Mouse (Mus musculus) intestine, postnatal 0 days (tissue): ENCODE measurements around the gene Epb42. TPM values are rescaled to one million over a fixed set of nuclear protein-coding genes. Genes with fewer than 3 reads are reported as not detected.
A peak's percentile ranks its signal among the peaks of the same experiment; 100 is the strongest.
"Not testable (repeated sequence)": the region's sequence is repeated elsewhere in the genome, so short reads cannot be mapped to it uniquely, and the experiment has no call there.

Source experiments
- ATAC-seq: fragments of 200-750 bp; cut with Nextera tagmentation; 2 replicates; pipeline ENCODE4 v1.8.0; 2017; ENCODE audit warnings: mild to moderate bottlenecking, moderate TSS enrichment, moderate library complexity
- H3K27ac ChIP-seq: fragments of 300-500 bp; sonication (generic); 2 replicates; pipeline ENCODE4 v1.5.1; 2014; ENCODE audit warnings: mild to moderate bottlenecking, low read depth, low read length, moderate library complexity
- H3K27me3 ChIP-seq: fragments of 300-500 bp; sonication (generic); replicated peaks from 2 replicates; pipeline ENCODE4 v1.6.1; 2014; ENCODE audit warnings: low read length, mixed read lengths; ENCODE audit not compliant: control insufficient read depth, insufficient read depth
- H3K36me3 ChIP-seq: fragments of 300-500 bp; sonication (generic); 2 replicates; pipeline ENCODE4 v1.6.1; 2014; ENCODE audit warnings: mild to moderate bottlenecking, moderate library complexity; ENCODE audit not compliant: control insufficient read depth, insufficient read depth
- H3K4me1 ChIP-seq: fragments of 300-500 bp; sonication (generic); replicated peaks from 2 replicates; pipeline ENCODE4 v1.6.1; 2014; ENCODE audit warnings: antibody characterized with exemption, low read length, mixed read lengths; ENCODE audit not compliant: control insufficient read depth, insufficient read depth
- H3K4me2 ChIP-seq: fragments of 300-500 bp; sonication (generic); replicated peaks from 2 replicates; pipeline ENCODE4 v1.6.1; 2014; ENCODE audit warnings: low read depth, mild to moderate bottlenecking, moderate library complexity
- H3K4me3 ChIP-seq: fragments of 300-500 bp; sonication (generic); 2 replicates; pipeline ENCODE4 v1.5.1; 2014; ENCODE audit warnings: low read depth, low read length
- H3K9ac ChIP-seq: fragments of 300-500 bp; sonication (generic); 2 replicates; pipeline ENCODE4 v1.6.1; 2014; ENCODE audit warnings: mild to moderate bottlenecking, low read depth, low read length
- H3K9me3 ChIP-seq: fragments of 300-500 bp; sonication (generic); 2 replicates; pipeline ENCODE4 v1.6.1; 2016; ENCODE audit warnings: mixed run types; ENCODE audit not compliant: control insufficient read depth
- CTCF ChIP-seq: sonication (generic); IDR thresholded peaks from 2 replicates; pipeline ENCODE4 v1.5.1; 2016; ENCODE audit warnings: low read depth, mild to moderate bottlenecking, control low read depth, antibody characterized with exemption, moderate library complexity
- WGBS: fragments of 180-500 bp; shearing (Covaris S2); extraction: QIAGEN DNeasy Blood & Tissue Kit; methylation state at CpG from one replicate; pipeline ENCODE4 v1.1.7; 2014; 5-methylcytosine and 5-hydroxymethylcytosine counted together
- polyA plus RNA-seq: library from polyadenylated mRNA; unstranded; fragments of >200 nt; fragmentation: Nextera tagmentation; extraction: Ambion mirVana; gene quantifications from 2 replicates; pipeline ENCODE4 v1.2.1, GENCODE M21; 2015

Epb42 gene
- polyA plus RNA-seq, 1 experiment from 2014 or later: 0.47 TPM

DNA sequence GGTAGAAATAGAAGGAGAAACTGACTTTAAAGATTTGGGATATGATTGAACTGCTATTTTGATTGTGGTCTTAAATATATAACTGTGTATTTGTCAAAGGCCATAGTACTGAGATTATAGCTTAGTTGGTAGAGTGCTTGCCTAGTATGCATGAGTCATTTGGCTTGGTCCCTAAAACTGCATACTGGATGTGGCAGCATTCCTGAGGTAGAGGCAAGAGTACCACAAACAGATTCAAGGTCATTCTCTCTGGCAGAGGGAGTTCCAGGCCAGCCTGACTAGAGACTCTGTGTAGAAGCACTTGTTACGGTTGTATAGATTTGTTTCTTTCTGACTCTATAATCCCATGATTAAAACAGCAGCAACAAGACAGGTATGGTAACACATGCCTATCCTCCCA, 57.1 kb downstream of the Epb42 start:
- H3K9me3 ChIP-seq: no peaks in the 10 kb centered on the region
- WGBS: 84% methylated on average over 1 of the region's 1 CpGs
- no peak overlapping the region for H3K9ac ChIP-seq
- no peak overlapping the region for H3K27ac ChIP-seq
- no peaks in the 10 kb centered on the region for H3K27me3 ChIP-seq
- H3K4me1 ChIP-seq: no peaks in the 10 kb centered on the region
- no peak overlapping the region for H3K4me3 ChIP-seq
- no peaks in the 10 kb centered on the region for H3K36me3 ChIP-seq
- H3K4me2 ChIP-seq: no peak overlapping the region
- no peak for TF ChIP-seq CTCF
- no peak for ATAC-seq

DNA sequence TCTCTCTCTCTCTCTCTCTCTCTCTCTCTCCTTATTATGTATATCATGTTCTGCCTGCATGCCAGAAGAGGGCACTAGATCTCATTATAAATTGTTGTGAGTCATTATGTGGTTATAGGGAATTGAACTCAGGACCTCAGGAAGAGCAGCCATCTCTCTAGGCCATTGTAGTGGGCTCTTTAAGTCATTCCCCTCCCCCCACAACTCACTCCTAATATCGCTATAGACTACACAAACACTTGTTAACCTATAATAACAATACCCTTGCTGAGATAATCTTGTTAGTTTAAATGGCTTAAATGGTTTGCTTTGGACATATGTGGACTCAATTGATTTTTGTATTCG, 58.2 kb downstream of the Epb42 start:
- no peak for ATAC-seq
- Histone ChIP-seq H3K4me2 (no peak overlapping the region), H3K4me1 (no peaks in the 10 kb centered on the region), H3K9me3 (no peaks in the 10 kb centered on the region), H3K9ac (no peak overlapping the region), H3K36me3 (no peaks in the 10 kb centered on the region), H3K4me3 (no peak overlapping the region), H3K27ac (no peak overlapping the region), H3K27me3 (no peaks in the 10 kb centered on the region)
- peak; percentile 44 for TF ChIP-seq CTCF
- 47% methylated on average over 2 of the region's 2 CpGs for WGBS

DNA sequence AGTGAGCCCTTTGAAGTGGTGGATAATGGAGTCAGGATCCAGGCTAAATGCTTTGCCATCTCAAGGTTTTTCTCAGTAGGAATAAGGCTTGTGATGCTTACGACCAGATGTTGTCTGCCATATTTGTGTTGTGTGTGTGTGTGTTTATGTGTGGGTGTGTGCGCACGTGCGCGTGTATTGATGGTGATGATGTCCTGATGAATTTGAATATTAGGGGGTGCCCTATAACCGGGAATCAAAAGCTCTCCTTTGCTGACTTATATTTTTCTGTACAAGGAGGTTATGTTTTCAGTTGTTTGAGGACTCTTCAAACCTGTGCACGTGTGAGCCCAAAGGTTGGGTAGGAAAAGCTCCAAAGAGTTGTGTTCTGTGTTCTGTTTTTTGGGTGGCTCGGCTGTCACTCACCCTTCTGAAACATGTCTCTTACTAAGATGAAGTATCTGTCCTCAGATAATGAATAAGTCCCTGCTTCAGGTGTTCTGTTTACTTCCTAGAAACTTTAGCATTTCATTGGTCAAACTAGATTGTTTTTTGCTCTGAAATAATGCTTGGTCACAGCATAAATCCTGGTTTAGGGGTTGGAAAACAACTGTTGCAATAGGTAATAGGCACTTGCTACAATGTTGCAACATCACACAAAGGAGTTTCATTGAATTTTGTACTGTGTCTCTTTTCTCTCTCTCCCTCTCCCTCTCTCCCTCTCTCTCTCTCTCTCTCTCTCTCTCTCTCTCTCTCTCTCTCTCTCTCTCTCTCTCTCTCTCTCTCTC, 58.8 kb downstream of the Epb42 start:
- no peaks in the 10 kb centered on the region for H3K4me1 ChIP-seq
- no peak for TF ChIP-seq CTCF
- H3K4me3 ChIP-seq: peak overlapping the region; percentile 85
- 0 out of 2 replicates have a peak overlapping the region, but pooled peaks have one; percentile 96 for H3K27ac ChIP-seq
- no peak overlapping the region for H3K9ac ChIP-seq
- H3K4me2 ChIP-seq: peak overlapping the region; percentile 94
- ATAC-seq: no peak
- no peaks in the 10 kb centered on the region for H3K9me3 ChIP-seq
- no peaks in the 10 kb centered on the region for H3K27me3 ChIP-seq
- H3K36me3 ChIP-seq: no peaks in the 10 kb centered on the region
- 86% methylated on average over 8 of the region's 8 CpGs for whole genome bisulfite sequencing

DNA sequence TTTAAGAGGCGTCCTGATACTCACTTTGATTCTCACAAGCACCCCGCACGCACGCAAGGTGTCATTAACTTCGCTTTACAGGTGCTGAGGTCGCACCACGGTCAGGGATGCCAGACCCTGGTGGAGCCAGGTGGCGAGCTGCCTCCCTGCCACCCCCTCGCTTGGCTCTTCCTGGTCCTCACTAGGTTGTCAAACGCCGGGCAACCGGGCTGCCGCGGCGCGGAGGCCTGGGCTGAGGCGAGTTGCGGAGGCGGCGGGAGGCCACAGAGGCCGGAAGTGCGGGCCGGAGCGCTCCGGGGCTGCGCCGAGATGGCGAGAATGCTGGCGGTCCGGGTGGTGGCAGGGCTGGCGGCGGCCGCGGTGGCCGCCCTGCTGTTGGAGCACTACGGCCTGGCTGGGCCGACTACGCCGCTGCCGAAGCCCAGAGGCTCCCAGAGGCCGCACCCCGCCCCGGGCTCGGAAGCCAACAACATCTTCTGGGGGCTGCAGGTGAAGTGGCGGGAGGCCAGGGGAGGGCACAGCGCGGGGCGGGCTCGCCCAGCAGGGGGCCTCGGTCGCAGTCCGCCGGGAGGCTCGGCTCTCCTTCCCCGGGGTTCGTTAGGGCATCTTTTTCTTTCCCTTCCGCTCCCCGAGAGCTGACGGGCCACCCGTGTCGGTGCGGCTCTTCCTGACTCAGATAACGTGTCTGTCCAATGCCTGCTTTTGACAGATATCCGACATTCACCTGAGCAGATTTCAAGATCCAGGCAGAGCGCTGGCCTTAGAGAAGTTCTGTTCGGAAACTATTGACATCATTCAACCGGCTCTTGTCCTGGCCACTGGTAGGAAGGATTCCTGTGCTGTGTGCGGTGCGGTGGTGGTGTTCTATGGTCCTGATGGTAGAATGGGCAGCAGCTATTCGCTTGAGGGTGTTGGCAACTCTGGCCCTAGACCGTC, 59.6 kb downstream of the Epb42 start, which contains the start of gene Tmem62:
TSS of gene Tmem62 (plus strand) at position 28 of the 936 bp plus-strand sequence.
- H3K27ac ChIP-seq: peak within 1 kb of the TSS; percentile 96
- peak; percentile 78 for ATAC-seq
- H3K9ac ChIP-seq: peak within 1 kb of the TSS; percentile 92
- no peaks in the 10 kb centered on the region for H3K4me1 ChIP-seq
- H3K4me3 ChIP-seq: peak within 1 kb of the TSS; percentile 85
- H3K36me3 ChIP-seq: no peaks in the 10 kb centered on the region
- 2% methylated on average over 67 of the region's 71 CpGs for WGBS
- peak; percentile 69 for TF ChIP-seq CTCF
- no peaks in the 10 kb centered on the region for H3K9me3 ChIP-seq
- no peaks in the 10 kb centered on the region for H3K27me3 ChIP-seq
- H3K4me2 ChIP-seq: peak within 1 kb of the TSS; percentile 94

DNA sequence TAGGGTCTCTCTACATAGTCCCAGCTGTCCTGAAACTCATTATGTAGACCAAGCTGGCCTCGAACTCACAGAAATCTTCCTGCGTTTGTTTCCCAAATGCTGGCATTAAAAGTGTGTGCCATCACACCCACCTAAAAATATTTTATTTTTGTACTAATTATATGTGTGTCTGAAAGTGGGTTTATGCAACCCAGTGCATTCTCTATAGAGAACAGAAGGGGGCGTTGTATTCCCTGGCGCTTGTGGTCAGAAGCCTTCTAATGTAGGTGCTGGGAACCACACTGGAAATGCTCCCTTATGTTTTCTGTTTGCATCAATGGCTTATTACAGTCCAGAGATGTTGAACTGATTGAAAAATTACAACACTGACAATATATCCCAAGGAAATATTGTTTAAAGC, 60.6 kb downstream of the Epb42 start:
- no peak overlapping the region for H3K9ac ChIP-seq
- H3K9me3 ChIP-seq: no peaks in the 10 kb centered on the region
- H3K4me1 ChIP-seq: no peaks in the 10 kb centered on the region
- no peaks in the 10 kb centered on the region for H3K36me3 ChIP-seq
- 56% methylated on average over 4 of the region's 4 CpGs for WGBS
- no peaks in the 10 kb centered on the region for H3K27me3 ChIP-seq
- peak overlapping the region; percentile 85; the same call in 1 of the 2 replicates for H3K4me3 ChIP-seq
- no peak overlapping the region for H3K27ac ChIP-seq
- no peak for ATAC-seq
- TF ChIP-seq CTCF: peak; percentile 60
- H3K4me2 ChIP-seq: peak overlapping the region; percentile 94

DNA sequence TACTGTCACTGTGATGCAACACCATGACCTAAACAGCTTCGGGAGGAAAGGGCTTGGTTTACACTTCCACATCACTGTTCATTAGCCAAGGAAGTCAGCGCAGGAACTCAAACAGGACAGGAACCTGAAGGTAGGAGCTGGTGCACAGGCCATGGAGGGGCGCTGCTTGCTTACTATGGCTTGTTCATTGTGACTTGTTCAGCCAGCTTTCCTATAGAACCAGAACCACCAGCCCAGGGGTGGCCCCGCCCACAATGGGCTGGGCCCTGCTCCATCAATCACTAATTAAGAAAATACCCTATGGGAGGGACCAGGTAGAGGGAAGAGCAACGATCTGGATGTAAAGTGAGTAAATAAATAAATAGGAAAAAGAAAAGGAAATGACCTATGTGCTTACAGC, 63.9 kb downstream of the Epb42 start:
- Histone ChIP-seq H3K4me1 (0 out of 2 replicates have a peak, but pooled peaks cover 6% of the 10 kb centered on the region), H3K27ac (no peak overlapping the region), H3K36me3 (no peaks in the 10 kb centered on the region), H3K4me2 (peak overlapping the region; percentile 40), H3K27me3 (no peaks in the 10 kb centered on the region), H3K4me3 (no peak overlapping the region), H3K9me3 (no peaks in the 10 kb centered on the region), H3K9ac (no peak overlapping the region)
- WGBS: 17% methylated on average over 5 of the region's 5 CpGs
- no peak for ATAC-seq
- peak; percentile 43 for TF ChIP-seq CTCF

DNA sequence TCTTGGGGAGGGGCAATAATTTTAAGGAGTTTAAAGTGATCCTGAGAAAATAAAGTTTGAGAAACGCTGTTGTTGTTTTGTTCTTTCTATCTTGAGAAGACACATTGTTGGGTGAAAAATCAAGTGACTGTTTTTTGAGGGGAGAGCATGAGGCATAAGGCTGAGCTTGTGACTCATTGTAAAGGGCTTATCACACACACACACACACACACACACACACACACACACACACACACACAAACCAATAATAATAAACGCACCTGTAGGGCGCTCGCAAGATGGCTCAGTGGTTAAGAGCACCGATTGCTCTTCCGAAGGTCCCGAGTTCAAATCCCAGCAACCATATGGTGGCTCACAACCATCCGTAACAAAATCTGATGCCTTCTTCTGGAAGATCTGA, 64.6 kb downstream of the Epb42 start:
- not testable (repeated sequence) for H3K4me3 ChIP-seq, H3K4me1 ChIP-seq, H3K9me3 ChIP-seq, H3K4me2 ChIP-seq, H3K9ac ChIP-seq, ATAC-seq, H3K27ac ChIP-seq, H3K36me3 ChIP-seq, H3K27me3 ChIP-seq
- 93% methylated on average over 8 of the region's 8 CpGs for WGBS
